Mouse (Mus musculus) brain, adult 2 months (tissue): ENCODE data around the gene Tmppe.
"Not testable (repeated sequence)": the region's sequence is repeated elsewhere in the genome, so short reads cannot be mapped to it uniquely, and the experiment has no call there.

Experiments
- DNase-seq: peaks from one replicate; pipeline ENCODE4 v3.0.0; 2011; ENCODE audit warnings: low read depth, low spot score

Gene Tmppe

GRCm38 (mm10) chr9:114400949-114401684 is at the start of gene Tmppe, which contains the start of gene Glb1:
Tmppe (plus strand) TSS chr9:114401105.
Glb1 (plus strand) TSS chr9:114401076.
- DNase-seq = peak; percentile 90

- DNase-seq = peak; percentile 86
Observed at GRCm38 (mm10) chr9:114367783-114368470, 33.0 kb upstream of the Tmppe start.

- no peak for DNase-seq
Observed at GRCm38 (mm10) chr9:114368471-114368858, 32.4 kb upstream of the Tmppe start.

GRCm38 (mm10) chr9:114369389-114369788 is 31.5 kb upstream of the Tmppe start:
- DNase-seq = peak; percentile 24

- DNase-seq = peak; percentile 18
Observed at GRCm38 (mm10) chr9:114371717-114372116, 29.2 kb upstream of the Tmppe start.

- DNase-seq = no peak
Observed at GRCm38 (mm10) chr9:114375276-114375962, 25.5 kb upstream of the Tmppe start.

- no peak for DNase-seq
Observed at GRCm38 (mm10) chr9:114377168-114377567, 23.7 kb upstream of the Tmppe start.

GRCm38 (mm10) chr9:114379871-114380270 is 21.0 kb upstream of the Tmppe start:
- no peak for DNase-seq

- peak; percentile 58 for DNase-seq
Observed at GRCm38 (mm10) chr9:114380881-114381733, 19.8 kb upstream of the Tmppe start.

GRCm38 (mm10) chr9:114382936-114383710 is 17.8 kb upstream of the Tmppe start:
- DNase-seq = no peak

GRCm38 (mm10) chr9:114384691-114385090 is 16.2 kb upstream of the Tmppe start:
- DNase-seq = no peak

- DNase-seq = no peak
Observed at GRCm38 (mm10) chr9:114385160-114385559, 15.7 kb upstream of the Tmppe start.

GRCm38 (mm10) chr9:114387086-114387485 is 13.8 kb upstream of the Tmppe start:
- DNase-seq = no peak

GRCm38 (mm10) chr9:114388288-114388687 is 12.6 kb upstream of the Tmppe start:
- no peak for DNase-seq

- peak; percentile 35 for DNase-seq
Observed at GRCm38 (mm10) chr9:114388701-114389370, 12.1 kb upstream of the Tmppe start.

GRCm38 (mm10) chr9:114389371-114389904 is 11.5 kb upstream of the Tmppe start:
- DNase-seq = peak; percentile 28

- peak; percentile 71 for DNase-seq
Observed at GRCm38 (mm10) chr9:114389905-114390748, 10.8 kb upstream of the Tmppe start, which contains the start of gene Crtap. Crtap (minus strand) TSS chr9:114390675.

GRCm38 (mm10) chr9:114390749-114391075 is 10.2 kb upstream of the Tmppe start:
- no peak for DNase-seq

- not testable (repeated sequence) for DNase-seq
Observed at GRCm38 (mm10) chr9:114394136-114394535, 6.8 kb upstream of the Tmppe start.
